Mouse (Mus musculus) megakaryocyte, embryonic 14.5 days (primary cell): ENCODE measurements around the gene Rrp1b.

Source experiments
- FLI1 ChIP-seq: IDR thresholded peaks from 2 replicates; pipeline ENCODE4 v1.6.1; 2012; ENCODE audit warnings: low read length, inconsistent platforms, mixed read lengths
- GATA1 ChIP-seq: IDR thresholded peaks from 3 replicates; pipeline ENCODE4 v1.6.1; 2012; ENCODE audit warnings: mixed read lengths, low read length, inconsistent platforms, borderline replicate concordance

DNA sequence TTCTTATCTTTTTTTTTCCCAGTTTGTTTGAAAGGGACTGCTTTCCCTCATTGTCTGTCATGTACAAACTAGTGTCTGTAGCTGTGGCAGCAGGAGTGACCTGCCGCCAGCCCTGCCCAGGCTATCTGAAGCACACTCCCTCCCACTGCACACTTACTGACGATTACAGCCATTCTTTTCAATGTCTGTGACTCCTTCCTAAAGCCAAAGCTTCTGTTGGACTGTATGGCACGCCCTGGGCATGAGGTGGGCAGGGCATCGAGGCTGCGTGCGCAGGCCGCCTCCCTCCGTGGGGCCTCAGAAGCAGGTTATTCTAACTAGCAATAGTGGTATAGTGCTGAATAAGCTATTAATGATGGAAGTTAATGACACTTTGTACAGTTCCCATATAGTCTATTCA is 19.4 kb upstream of the Rrp1b start:
- TF ChIP-seq GATA1 (no peak), FLI1 (no peak)
